Mouse (Mus musculus): ENCODE measurements at regions not wholly inside any gene's neighbourhood (a gene's known extent, or its start where the extent isn't known, plus 50 kb on each side); places are given as distances from the start of the nearest gene placed in this dataset.

DNA sequence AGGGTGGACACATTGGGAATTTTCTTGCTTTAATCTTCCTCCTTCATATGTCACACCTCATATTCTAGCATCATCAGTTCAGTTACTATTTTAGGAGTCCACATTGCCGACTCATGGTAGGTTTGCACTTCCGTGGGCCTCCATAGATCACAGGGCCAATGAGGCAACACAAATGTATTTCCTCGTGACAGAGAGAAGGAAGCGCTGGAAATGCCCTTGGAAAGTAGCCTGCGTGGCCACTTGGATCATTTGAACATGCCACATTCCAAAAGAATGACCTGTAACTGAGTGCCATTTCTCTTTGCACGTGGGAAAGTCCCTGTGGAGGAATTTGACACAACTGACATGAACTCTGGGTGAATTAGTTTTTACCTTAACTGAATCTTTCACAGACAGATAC lies 150.6 kb downstream of the Plk2 start:
- no peaks in the 10 kb centered on the region for H3K36me3 ChIP-seq
- H3K4me3 ChIP-seq = no peak overlapping the region
- no peak for DNase-seq (ENCODE audit: low spot score)
- no peaks in the 10 kb centered on the region for H3K9me3 ChIP-seq
- no peak overlapping the region for H3K27ac ChIP-seq
- H3K4me1 ChIP-seq (replicated peaks) = peaks cover 4% of the 10 kb centered on the region; the same call in 1 of the 2 replicates
- 81% methylated on average over 6 of the region's 6 CpGs for WGBS
- H3K27me3 ChIP-seq (ENCODE audit: insufficient read depth, poor library complexity, severe bottlenecking) = no peaks in the 10 kb centered on the region

DNA sequence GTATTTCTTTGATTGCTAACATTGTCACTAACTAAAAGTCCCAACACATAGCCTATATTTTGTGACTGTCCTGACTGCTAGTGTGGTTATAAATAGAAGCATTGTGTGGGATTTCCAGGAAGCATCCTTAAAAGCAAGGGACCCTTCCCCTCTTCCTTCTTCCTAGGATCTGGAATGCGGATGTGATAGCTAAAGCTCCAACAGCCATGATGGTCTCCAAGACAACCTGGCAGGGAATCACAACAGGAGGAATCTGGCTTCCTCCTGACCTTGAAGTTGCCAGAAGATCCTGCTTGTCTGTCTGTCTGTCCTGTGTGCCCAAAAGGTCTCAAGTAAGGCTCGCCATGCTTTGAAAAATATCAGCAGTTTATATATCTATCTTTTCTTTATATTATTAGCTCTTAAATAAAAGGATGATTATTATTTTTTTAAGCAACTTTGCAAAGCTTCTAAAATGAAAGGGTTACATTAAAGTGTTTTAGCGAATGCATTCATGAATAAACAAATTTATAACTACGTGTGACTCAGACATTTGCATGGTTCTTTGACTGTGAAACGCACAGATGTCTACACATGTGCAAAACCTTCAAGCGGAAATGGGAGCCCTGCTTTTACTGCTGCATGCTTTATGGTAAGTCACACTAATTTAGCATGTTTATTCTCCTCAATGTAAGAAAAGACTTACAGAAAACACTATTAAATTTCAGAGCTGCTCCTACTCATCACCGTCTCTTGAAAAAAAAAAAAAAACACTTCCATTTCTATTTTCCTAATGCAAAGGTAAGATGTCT lies 160.9 kb downstream of the Plk2 start:
- no peak for DNase-seq (ENCODE audit: low spot score)
- Histone ChIP-seq H3K27me3 (ENCODE audit: insufficient read depth, poor library complexity, severe bottlenecking) (no peaks in the 10 kb centered on the region), H3K27ac (no peak overlapping the region), H3K4me3 (no peak overlapping the region), H3K4me1 (replicated peaks) (peaks cover 3% of the 10 kb centered on the region; the same call in 1 of the 2 replicates), H3K36me3 (no peaks in the 10 kb centered on the region), H3K9me3 (no peaks in the 10 kb centered on the region)
- WGBS = 87% methylated on average over 7 of the region's 7 CpGs

- no peak overlapping the region for H3K27ac ChIP-seq
- DNase-seq (ENCODE audit: low spot score) = no peak
- WGBS = 76% methylated on average over 9 of the region's 9 CpGs
- H3K27me3 ChIP-seq (ENCODE audit: insufficient read depth, poor library complexity, severe bottlenecking) = no peaks in the 10 kb centered on the region
- H3K9me3 ChIP-seq = no peaks in the 10 kb centered on the region
- no peaks in the 10 kb centered on the region for H3K36me3 ChIP-seq
- peaks cover 3% of the 10 kb centered on the region; the same call in 1 of the 2 replicates for H3K4me1 ChIP-seq (replicated peaks)
- no peak overlapping the region for H3K4me3 ChIP-seq
Measured at GRCm38 (mm10) chr13:110556355-110557095, 161.7 kb downstream of the Plk2 start.

GRCm38 (mm10) chr13:110557930-110558727 lies 163.3 kb downstream of the Plk2 start:
- 86% methylated on average over 28 of the region's 28 CpGs for WGBS
- DNase-seq (ENCODE audit: low spot score) = no peak

DNA sequence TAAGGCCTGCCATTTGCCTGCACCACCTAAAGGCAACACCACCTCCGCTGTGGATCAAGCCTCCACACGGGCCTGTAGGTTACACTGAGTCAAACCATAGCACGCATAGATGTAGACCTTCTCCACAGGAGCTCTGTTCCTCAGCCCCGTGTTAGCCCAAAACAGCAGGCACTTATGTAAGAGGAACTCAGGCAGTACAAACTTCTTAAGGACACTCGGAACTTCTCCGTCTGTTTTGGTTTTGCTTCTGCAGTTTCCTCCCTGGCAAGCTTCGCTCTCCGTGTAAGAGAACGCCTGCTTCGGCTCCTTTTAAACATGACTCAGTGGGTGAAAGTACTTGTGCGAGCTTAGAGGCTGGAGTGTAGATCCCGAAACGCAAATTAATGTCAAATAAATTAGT lies 165.7 kb downstream of the Plk2 start:
- Histone ChIP-seq H3K36me3 (no peaks in the 10 kb centered on the region), H3K27me3 (ENCODE audit: insufficient read depth, poor library complexity, severe bottlenecking) (no peaks in the 10 kb centered on the region), H3K27ac (no peak overlapping the region), H3K9me3 (no peaks in the 10 kb centered on the region), H3K4me1 (replicated peaks) (peaks cover 6% of the 10 kb centered on the region), H3K4me3 (no peak overlapping the region)
- WGBS = 86% methylated on average over 13 of the region's 13 CpGs
- DNase-seq (ENCODE audit: low spot score) = no peak

More at GRCm38 (mm10) chr13:110557930-110558727, 163.3 kb downstream of the Plk2 start:
- Histone ChIP-seq H3K36me3 (no peaks in the 10 kb centered on the region), H3K4me1 (replicated peaks) (peaks cover 3% of the 10 kb centered on the region; the same call in 1 of the 2 replicates), H3K9me3 (no peaks in the 10 kb centered on the region), H3K4me3 (no peak overlapping the region), H3K27ac (peak overlapping the region; percentile 1; the same call in 1 of the 2 replicates), H3K27me3 (ENCODE audit: insufficient read depth, poor library complexity, severe bottlenecking) (no peaks in the 10 kb centered on the region)

- WGBS = 84% methylated on average over 3 of the region's 3 CpGs
- H3K27ac ChIP-seq = no peak overlapping the region
- DNase-seq (ENCODE audit: low spot score) = no peak
Measured at GRCm38 (mm10) chr13:110562499-110562898, 167.7 kb downstream of the Plk2 start.

DNA sequence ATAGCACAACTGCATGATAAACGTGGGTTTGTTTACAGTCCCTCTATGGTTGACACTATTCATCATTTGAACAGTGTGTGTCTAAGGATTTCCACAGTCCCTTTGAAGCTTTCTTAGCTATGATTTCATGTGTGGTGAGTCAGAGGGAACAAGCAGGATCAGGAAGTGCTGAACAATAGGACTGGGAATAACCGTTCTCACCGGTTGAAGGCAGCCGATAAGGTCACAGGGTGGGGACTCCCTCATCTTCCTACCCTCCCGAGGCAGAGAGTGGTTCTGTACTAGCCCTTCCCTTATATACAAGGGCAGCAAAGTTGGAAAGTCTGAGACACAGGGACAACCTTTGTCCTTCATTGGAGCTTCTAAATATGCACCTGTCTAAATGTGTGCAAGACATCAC lies 168.1 kb downstream of the Plk2 start:
- H3K27ac ChIP-seq = no peak overlapping the region
- H3K27me3 ChIP-seq (ENCODE audit: insufficient read depth, poor library complexity, severe bottlenecking) = no peaks in the 10 kb centered on the region
- no peaks in the 10 kb centered on the region for H3K36me3 ChIP-seq
- peaks cover 5% of the 10 kb centered on the region; the same call in 1 of the 2 replicates for H3K4me1 ChIP-seq (replicated peaks)
- 74% methylated on average over 5 of the region's 5 CpGs for WGBS
- no peak for DNase-seq (ENCODE audit: low spot score)
- no peak overlapping the region for H3K4me3 ChIP-seq
- no peaks in the 10 kb centered on the region for H3K9me3 ChIP-seq

More at GRCm38 (mm10) chr13:110562499-110562898, 167.7 kb downstream of the Plk2 start:
- no peaks in the 10 kb centered on the region for H3K27me3 ChIP-seq (ENCODE audit: insufficient read depth, poor library complexity, severe bottlenecking)
- H3K36me3 ChIP-seq = no peaks in the 10 kb centered on the region
- H3K9me3 ChIP-seq = no peaks in the 10 kb centered on the region
- no peak overlapping the region for H3K4me3 ChIP-seq
- peaks cover 5% of the 10 kb centered on the region; the same call in 1 of the 2 replicates for H3K4me1 ChIP-seq (replicated peaks)

- no peak overlapping the region for H3K27ac ChIP-seq
- H3K9me3 ChIP-seq = no peaks in the 10 kb centered on the region
- DNase-seq (ENCODE audit: low spot score) = no peak
- H3K4me3 ChIP-seq = no peak overlapping the region
- H3K27me3 ChIP-seq (ENCODE audit: insufficient read depth, poor library complexity, severe bottlenecking) = no peaks in the 10 kb centered on the region
- H3K4me1 ChIP-seq (replicated peaks) = peaks cover 5% of the 10 kb centered on the region; the same call in 1 of the 2 replicates
- WGBS = 66% methylated on average over 9 of the region's 9 CpGs
- H3K36me3 ChIP-seq = no peaks in the 10 kb centered on the region
Measured at GRCm38 (mm10) chr13:110563967-110564366, 169.1 kb downstream of the Plk2 start.

- no peak for DNase-seq (ENCODE audit: low spot score)
- Histone ChIP-seq H3K27ac (no peak overlapping the region), H3K27me3 (ENCODE audit: insufficient read depth, poor library complexity, severe bottlenecking) (no peaks in the 10 kb centered on the region), H3K36me3 (no peaks in the 10 kb centered on the region), H3K4me1 (replicated peaks) (peaks cover 6% of the 10 kb centered on the region; the same call in 1 of the 2 replicates), H3K9me3 (no peaks in the 10 kb centered on the region), H3K4me3 (no peak overlapping the region)
- 91% methylated on average over 8 of the region's 8 CpGs for WGBS
Measured at GRCm38 (mm10) chr13:110568482-110569179, 173.8 kb downstream of the Plk2 start.

DNA sequence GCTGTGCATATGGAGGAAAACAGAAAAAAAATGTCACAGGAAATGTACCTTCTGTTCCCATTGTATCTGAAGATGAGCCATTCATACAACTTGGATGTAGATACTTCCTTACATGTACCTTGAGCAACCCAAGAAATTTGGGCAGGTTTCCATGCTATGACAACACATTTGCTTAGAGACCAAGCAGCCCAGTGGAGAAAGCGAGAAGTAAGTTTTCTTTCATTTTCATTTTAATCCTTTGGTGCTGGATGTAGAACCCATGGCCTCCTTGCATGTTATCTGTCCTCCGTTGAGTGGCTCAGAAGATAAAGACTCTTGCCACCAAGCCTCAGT lies 174.3 kb downstream of the Plk2 start:
- DNase-seq (ENCODE audit: low spot score) = no peak
- Histone ChIP-seq H3K4me3 (no peak overlapping the region), H3K36me3 (no peaks in the 10 kb centered on the region), H3K27me3 (ENCODE audit: insufficient read depth, poor library complexity, severe bottlenecking) (no peaks in the 10 kb centered on the region), H3K9me3 (no peaks in the 10 kb centered on the region), H3K27ac (no peak overlapping the region), H3K4me1 (replicated peaks) (0 out of 2 replicates have a peak, but pooled peaks cover 5% of the 10 kb centered on the region)
- 92% methylated on average over 2 of the region's 2 CpGs for WGBS

- Histone ChIP-seq H3K27ac (no peak overlapping the region), H3K36me3 (no peaks in the 10 kb centered on the region), H3K9me3 (no peaks in the 10 kb centered on the region), H3K27me3 (ENCODE audit: insufficient read depth, poor library complexity, severe bottlenecking) (no peaks in the 10 kb centered on the region), H3K4me1 (replicated peaks) (peaks cover 11% of the 10 kb centered on the region), H3K4me3 (no peak overlapping the region)
- no peak for DNase-seq (ENCODE audit: low spot score)
Measured at GRCm38 (mm10) chr13:110570386-110570785, 175.5 kb downstream of the Plk2 start.

DNA sequence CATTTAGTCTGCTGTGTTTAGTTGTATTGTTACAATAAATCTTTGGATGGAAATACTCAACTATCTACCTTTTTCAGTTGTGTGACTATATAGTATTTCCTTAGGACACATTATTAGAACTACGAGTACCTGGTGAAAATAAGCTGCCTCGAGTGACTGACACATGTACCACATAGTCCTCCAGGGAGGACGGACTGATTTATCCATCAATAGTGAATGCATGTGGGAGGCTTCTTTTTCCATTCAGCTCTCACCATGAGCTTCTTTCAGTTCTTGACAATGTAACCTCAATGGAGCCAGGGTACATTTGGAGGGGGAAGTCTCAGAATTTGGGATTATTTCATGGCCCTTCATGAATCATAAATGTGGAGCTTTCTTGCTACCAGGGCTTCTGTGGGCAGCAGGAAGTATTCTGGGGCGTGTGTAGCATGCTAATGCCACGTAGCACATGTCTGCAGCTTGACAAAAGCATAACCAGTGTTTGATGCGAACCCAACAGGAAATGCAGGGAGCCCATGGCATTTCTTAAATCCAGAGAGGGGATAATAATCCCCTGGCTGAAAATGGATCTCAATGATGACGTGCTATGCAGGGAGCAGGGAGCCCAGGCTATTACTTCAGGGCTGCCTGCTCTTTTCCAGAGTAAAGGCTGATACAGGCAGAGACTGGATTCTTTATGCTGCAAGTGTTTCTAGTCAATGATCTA lies 178.7 kb downstream of the Plk2 start:
- H3K36me3 ChIP-seq = no peaks in the 10 kb centered on the region
- no peaks in the 10 kb centered on the region for H3K27me3 ChIP-seq (ENCODE audit: insufficient read depth, poor library complexity, severe bottlenecking)
- H3K4me1 ChIP-seq (replicated peaks) = peaks cover 14% of the 10 kb centered on the region
- H3K27ac ChIP-seq = no peak overlapping the region
- no peak overlapping the region for H3K4me3 ChIP-seq
- no peaks in the 10 kb centered on the region for H3K9me3 ChIP-seq
- no peak for DNase-seq (ENCODE audit: low spot score)
- WGBS = 74% methylated on average over 7 of the region's 7 CpGs
